Mouse (Mus musculus): ENCODE measurements at regions not wholly inside any gene's neighbourhood (a gene's known extent, or its start where the extent isn't known, plus 50 kb on each side); places are given as distances from the start of the nearest gene placed in this dataset.

- TF ChIP-seq GATA1 (IDR thresholded peaks at IDR 0.05; ENCODE audit: borderline replicate concordance, low read length) = no peak
- no peak for TF ChIP-seq CTCF (IDR thresholded peaks at IDR 0.05; ENCODE audit: low read depth, low read length)
- no peak for TF ChIP-seq GATA2 (IDR thresholded peaks at IDR 0.05; ENCODE audit: borderline replicate concordance, low read depth, low read length)
These were observed 279.0 kb downstream of the Gm49356 start for GRCm38 (mm10) chr15:59167937-59168659.
